Mouse (Mus musculus) hindbrain, postnatal 0 days (tissue): ENCODE measurements around the gene Evi2. TPM values are rescaled to one million over a fixed set of nuclear protein-coding genes. Genes with fewer than 3 reads are reported as not detected.

Source experiments
- ATAC-seq: fragments of 200-750 bp; cut with Nextera tagmentation; 2 replicates; pipeline ENCODE4 v1.8.0; 2017; ENCODE audit warnings: mild to moderate bottlenecking, moderate TSS enrichment, moderate library complexity
- DNase-seq: peaks from one replicate; pipeline ENCODE4 v3.0.0-alpha.2; 2015; ENCODE audit warnings: low spot score
- H3K27ac ChIP-seq: fragments of 300-500 bp; sonication (generic); 2 replicates; pipeline ENCODE4 v1.5.1; 2014; ENCODE audit warnings: mild to moderate bottlenecking
- H3K27me3 ChIP-seq: fragments of 300-500 bp; sonication (generic); 2 replicates; pipeline ENCODE4 v1.6.1; 2014; ENCODE audit warnings: low read length, mixed read lengths; ENCODE audit not compliant: insufficient read depth
- H3K36me3 ChIP-seq: fragments of 300-500 bp; sonication (generic); 2 replicates; pipeline ENCODE4 v1.6.1; 2014; ENCODE audit warnings: low read length, mixed read lengths; ENCODE audit not compliant: insufficient read depth
- H3K4me1 ChIP-seq: fragments of 300-500 bp; sonication (generic); 2 replicates; pipeline ENCODE4 v1.6.1; 2014; ENCODE audit warnings: antibody characterized with exemption, low read length, mixed read lengths; ENCODE audit not compliant: insufficient read depth
- H3K4me2 ChIP-seq: fragments of 300-500 bp; sonication (generic); 2 replicates; pipeline ENCODE4 v1.6.1; 2014; ENCODE audit warnings: low read depth, mild to moderate bottlenecking, low read length, moderate library complexity, mixed read lengths
- H3K4me3 ChIP-seq: fragments of 300-500 bp; sonication (generic); 2 replicates; pipeline ENCODE4 v1.5.1; 2014; ENCODE audit warnings: low read length
- H3K9ac ChIP-seq: fragments of 300-500 bp; sonication (generic); replicated peaks from 2 replicates; pipeline ENCODE4 v1.6.1; 2014; ENCODE audit warnings: mild to moderate bottlenecking, low read length, moderate library complexity, mixed read lengths
- H3K9me3 ChIP-seq: fragments of 300-500 bp; sonication (generic); 2 replicates; pipeline ENCODE4 v1.6.1; 2016; ENCODE audit warnings: low read length, mixed read lengths
- CTCF ChIP-seq: IDR thresholded peaks from 2 replicates; pipeline ENCODE4 v1.5.1; 2016; ENCODE audit warnings: antibody characterized with exemption, control low read depth, low read depth
- WGBS: fragments of 180-500 bp; shearing (Covaris S2); extraction: QIAGEN DNeasy Blood & Tissue Kit; methylation state at CpG from one replicate; pipeline ENCODE4 v1.1.7; 2014; 5-methylcytosine and 5-hydroxymethylcytosine counted together
- polyA plus RNA-seq: library from polyadenylated mRNA; unstranded; fragments of >200 nt; fragmentation: Nextera tagmentation; extraction: Ambion mirVana; gene quantifications from 2 replicates; pipeline ENCODE4 v1.2.1, GENCODE M21; 2015
- total RNA-seq: library from RNA; depleted of rRNA; stranded (reverse); fragments of >200 nt; gene quantifications from 2 replicates; pipeline ENCODE4 v1.2.3, GENCODE M21; 2014

Gene Evi2
- total and polyA plus RNA-seq, 2 experiments from 2014 or later: 0.16 to 0.54 TPM

DNA sequence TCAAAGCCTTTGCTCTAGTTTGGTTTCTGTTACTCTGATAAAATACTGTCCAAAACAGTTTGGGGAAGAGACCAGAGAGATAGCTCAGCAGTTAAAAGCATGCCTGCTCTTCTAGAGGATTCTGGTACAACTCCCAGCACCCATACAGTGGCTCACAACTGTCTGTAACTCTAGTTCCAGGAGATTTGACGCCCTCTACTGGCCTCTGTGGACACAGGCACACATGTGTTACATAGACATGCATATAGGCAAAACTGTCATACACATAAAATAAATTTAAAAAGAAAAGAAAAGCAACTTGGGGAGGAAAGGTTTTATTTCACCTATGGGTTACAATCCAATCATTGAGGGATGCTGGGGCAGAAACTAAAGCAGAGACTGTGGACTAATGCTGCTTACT, 36.6 kb upstream of the Evi2 start:
- 0 out of 2 replicates have a peak, but pooled peaks have one; percentile 15 for TF ChIP-seq CTCF
- WGBS: 54% methylated on average over 1 of the region's 1 CpGs

GRCm38 (mm10) chr11:79563493-79563892, 33.1 kb upstream of the Evi2 start:
- no peak for TF ChIP-seq CTCF
- Histone ChIP-seq H3K4me1 (no peaks in the 10 kb centered on the region), H3K9me3 (no peaks in the 10 kb centered on the region), H3K9ac (no peak overlapping the region), H3K4me2 (no peak overlapping the region), H3K27me3 (no peaks in the 10 kb centered on the region), H3K36me3 (peaks cover 54% of the 10 kb centered on the region), H3K4me3 (no peak overlapping the region), H3K27ac (no peak overlapping the region)
- WGBS: 92% methylated on average over 7 of the region's 7 CpGs
- DNase-seq: no peak
- ATAC-seq: no peak

More for the DNA sequence above, 36.6 kb upstream of the Evi2 start:
- ATAC-seq (no peak), DNase-seq (no peak)
- H3K36me3 ChIP-seq: peaks cover 52% of the 10 kb centered on the region
- H3K4me3 ChIP-seq: no peak overlapping the region
- H3K27ac ChIP-seq: no peak overlapping the region
- H3K4me1 ChIP-seq: no peaks in the 10 kb centered on the region
- no peaks in the 10 kb centered on the region for H3K27me3 ChIP-seq
- no peaks in the 10 kb centered on the region for H3K9me3 ChIP-seq
- no peak overlapping the region for H3K9ac ChIP-seq
- no peak overlapping the region for H3K4me2 ChIP-seq

DNA sequence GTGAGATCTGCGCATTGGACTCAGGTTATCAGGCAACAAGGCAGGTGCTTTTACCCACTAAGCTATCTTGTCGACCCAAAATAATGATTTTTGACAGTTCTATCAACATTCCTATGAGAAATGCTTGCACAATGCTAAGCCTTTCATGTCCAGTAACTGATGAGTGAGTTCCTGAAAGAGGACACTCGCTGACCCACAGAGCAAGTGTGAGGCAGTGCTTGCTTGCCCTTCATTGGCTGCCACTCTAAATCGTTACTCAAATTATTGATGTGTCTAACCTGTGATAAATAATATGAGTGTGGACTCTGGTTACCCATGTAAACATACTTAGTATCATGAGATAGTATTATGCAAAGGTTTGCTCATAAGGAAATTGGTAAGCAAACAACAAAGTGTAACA, 30.1 kb upstream of the Evi2 start:
- no peak overlapping the region for H3K27ac ChIP-seq
- no peaks in the 10 kb centered on the region for H3K4me1 ChIP-seq
- peaks cover 46% of the 10 kb centered on the region for H3K36me3 ChIP-seq
- H3K27me3 ChIP-seq: no peaks in the 10 kb centered on the region
- no peaks in the 10 kb centered on the region for H3K9me3 ChIP-seq
- WGBS: 94% methylated on average over 4 of the region's 4 CpGs
- ATAC-seq (no peak), DNase-seq (no peak)
- TF ChIP-seq CTCF: no peak
- H3K4me2 ChIP-seq: no peak overlapping the region
- H3K4me3 ChIP-seq: no peak overlapping the region
- no peak overlapping the region for H3K9ac ChIP-seq

GRCm38 (mm10) chr11:79552622-79553021, 22.2 kb upstream of the Evi2 start:
- Histone ChIP-seq H3K36me3 (peaks cover 47% of the 10 kb centered on the region), H3K4me1 (no peaks in the 10 kb centered on the region), H3K27me3 (no peaks in the 10 kb centered on the region), H3K9ac (no peak overlapping the region), H3K27ac (no peak overlapping the region), H3K4me2 (no peak overlapping the region), H3K4me3 (no peak overlapping the region), H3K9me3 (no peaks in the 10 kb centered on the region)
- TF ChIP-seq CTCF: no peak
- DNase-seq (no peak), ATAC-seq (no peak)
- WGBS: 100% methylated on average over 1 of the region's 1 CpGs

DNA sequence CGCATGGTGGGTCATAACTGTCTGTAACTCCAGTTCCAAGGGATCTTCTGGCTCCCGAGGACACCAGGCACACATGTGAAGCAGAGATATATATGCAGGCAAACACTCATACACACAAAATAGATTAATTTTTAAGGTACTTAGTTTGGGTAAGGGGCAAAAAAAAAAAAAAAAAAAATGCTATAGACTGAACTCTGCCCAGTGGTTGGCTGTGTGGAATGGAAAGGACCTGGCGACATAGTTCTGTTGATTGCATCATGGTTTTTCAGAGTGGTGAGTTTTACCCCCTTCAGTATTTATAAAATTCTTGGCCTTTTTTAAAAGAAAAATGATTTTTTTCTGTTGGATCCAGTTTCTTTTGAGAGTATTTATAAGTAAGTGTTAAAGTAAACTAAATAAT, 5.9 kb upstream of the Evi2 start:
- Histone ChIP-seq H3K9ac (no peak overlapping the region), H3K36me3 (peaks cover 16% of the 10 kb centered on the region), H3K4me3 (no peak overlapping the region), H3K9me3 (no peaks in the 10 kb centered on the region), H3K27me3 (no peaks in the 10 kb centered on the region), H3K4me1 (no peaks in the 10 kb centered on the region), H3K4me2 (no peak overlapping the region), H3K27ac (no peak overlapping the region)
- no peak for ATAC-seq
- no peak for TF ChIP-seq CTCF
- no peak for DNase-seq
- WGBS: 93% methylated on average over 3 of the region's 3 CpGs

DNA sequence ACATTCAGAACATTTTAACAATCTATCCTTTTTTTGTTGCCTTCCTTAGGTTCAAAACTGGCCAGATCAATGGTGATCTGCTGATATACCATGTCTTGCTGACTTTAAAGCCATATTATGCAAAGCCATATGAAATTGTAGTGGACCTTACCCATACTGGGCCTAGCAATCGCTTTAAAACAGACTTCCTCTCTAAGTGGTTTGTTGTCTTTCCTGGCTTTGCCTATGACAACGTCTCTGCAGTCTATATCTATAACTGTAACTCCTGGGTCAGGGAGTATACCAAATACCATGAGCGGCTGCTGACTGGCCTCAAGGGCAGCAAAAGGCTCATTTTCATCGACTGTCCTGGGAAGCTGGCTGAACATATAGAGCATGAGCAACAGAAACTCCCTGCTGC, 5.2 kb upstream of the Evi2 start:
- ATAC-seq: no peak
- H3K27me3 ChIP-seq: no peaks in the 10 kb centered on the region
- DNase-seq: no peak
- H3K9me3 ChIP-seq: no peaks in the 10 kb centered on the region
- no peak overlapping the region for H3K9ac ChIP-seq
- no peak overlapping the region for H3K27ac ChIP-seq
- H3K4me1 ChIP-seq: no peaks in the 10 kb centered on the region
- WGBS: 92% methylated on average over 4 of the region's 4 CpGs
- no peak overlapping the region for H3K4me3 ChIP-seq
- no peak for TF ChIP-seq CTCF
- H3K4me2 ChIP-seq: no peak overlapping the region
- H3K36me3 ChIP-seq: peaks cover 13% of the 10 kb centered on the region; the same call in 1 of the 2 replicates

DNA sequence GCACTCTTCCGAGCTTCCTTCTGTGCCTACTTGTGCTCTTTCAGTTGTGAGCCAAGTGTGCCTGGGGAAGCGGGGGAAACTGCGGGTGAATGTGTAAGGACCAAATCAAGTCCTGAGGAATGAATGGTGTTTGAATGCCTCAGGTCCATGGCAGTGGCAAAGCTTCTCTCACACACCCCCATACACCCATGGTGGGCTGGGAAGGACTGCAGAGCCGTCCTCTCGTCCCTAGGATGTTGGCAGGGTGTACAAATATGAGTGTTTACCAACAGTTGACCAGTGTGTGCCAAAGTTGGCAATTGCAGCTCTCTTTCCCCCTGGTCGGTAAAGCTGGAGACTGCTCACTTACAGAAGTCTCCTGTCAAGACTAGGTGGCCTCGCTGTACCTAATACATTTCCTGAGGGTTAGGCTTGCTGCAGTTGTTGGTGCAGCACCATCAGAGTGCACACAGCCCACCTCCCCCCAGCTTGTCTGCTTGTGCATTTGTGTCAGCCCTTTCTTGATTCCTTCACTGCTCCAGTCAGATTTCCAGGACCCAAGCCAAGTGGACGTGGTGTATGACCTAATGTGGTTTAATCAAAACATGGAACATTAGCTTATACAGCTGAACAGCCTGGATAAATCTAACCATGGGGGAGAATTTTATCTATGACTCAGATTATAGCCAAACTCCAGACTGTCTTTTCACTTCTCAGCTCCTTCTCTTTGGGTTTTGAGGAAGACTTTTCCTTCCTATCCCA, 3.7 kb upstream of the Evi2 start:
- H3K9ac ChIP-seq: no peak overlapping the region
- DNase-seq: peak; percentile 58
- ATAC-seq: peak; percentile 38; the same call in 1 of the 2 replicates
- TF ChIP-seq CTCF: no peak
- WGBS: 57% methylated on average over 8 of the region's 8 CpGs
- no peak overlapping the region for H3K4me3 ChIP-seq
- no peaks in the 10 kb centered on the region for H3K4me1 ChIP-seq
- no peak overlapping the region for H3K4me2 ChIP-seq
- H3K36me3 ChIP-seq: peaks cover 13% of the 10 kb centered on the region; the same call in 1 of the 2 replicates
- peak overlapping the region; percentile 45; the same call in 1 of the 2 replicates for H3K27ac ChIP-seq
- H3K9me3 ChIP-seq: no peaks in the 10 kb centered on the region
- H3K27me3 ChIP-seq: no peaks in the 10 kb centered on the region
